In genomic region chr17:65711779-65712178, GRCm38 (mm10) we compare ENCODE assay signal across 24 mouse cellular contexts.
"Had no signal": no experiment of that assay in that cellular context is flagged by ENCODE, and none has a peak within 500 bp of the region (broad histone marks: within the 10 kb centered on the region; RNA-seq: fewer than 3 reads in every experiment).

No protein-coding gene starts in this region.

- DNase-seq: gastrocnemius, postnatal 14 days; gastrocnemius, postnatal 36 days; heart, adult 2 months; heart, postnatal 14 days; heart, postnatal 36 days; kidney, adult 11 months; kidney, adult 2 months; kidney, adult 9 months; kidney, postnatal 14 days; kidney, postnatal 36 days; layer of hippocampus, adult 9-11 months; layer of hippocampus, postnatal 36 days; liver had no signal

- H3K4me2 ChIP-seq: heart, embryonic 11.5 days; heart, embryonic 13.5 days; heart, embryonic 15.5 days; hindbrain, embryonic 13.5 days; hindbrain, embryonic 15.5 days; kidney, embryonic 15.5 days; limb, embryonic 12.5 days; liver, embryonic 11.5 days had no signal

- H3K4me3 ChIP-seq: heart, adult 2 months; heart, embryonic 13.5 days; heart, embryonic 15.5 days; hindbrain, embryonic 13.5 days; hindbrain, embryonic 15.5 days; kidney, embryonic 15.5 days; limb, embryonic 10.5 days; limb, embryonic 12.5 days had no signal

- ATAC-seq: hindbrain, postnatal 0 days; intestine, embryonic 16.5 days had no signal

- H3K27me3 ChIP-seq: heart, embryonic 13.5 days; heart, embryonic 15.5 days; hindbrain, embryonic 13.5 days; hindbrain, embryonic 15.5 days; kidney, embryonic 15.5 days; limb, embryonic 12.5 days had no signal
